Mouse (Mus musculus) embryonic facial prominence, embryonic 12.5 days (tissue): ENCODE measurements around the gene Galk1. TPM values are rescaled to one million over a fixed set of nuclear protein-coding genes. Genes with fewer than 3 reads are reported as not detected.
"Not testable (repeated sequence)": the region's sequence is repeated elsewhere in the genome, so short reads cannot be mapped to it uniquely, and the experiment has no call there.

ENCODE experiments used
- ATAC-seq: fragments of 200-750 bp; cut with Nextera tagmentation; 2 replicates; pipeline ENCODE4 v1.8.0; 2017; ENCODE audit not compliant: insufficient number of reproducible peaks, insufficient read depth, low FRiP score, low TSS enrichment
- H3K27ac ChIP-seq: fragments of 300-500 bp; sonication (generic); 2 replicates; pipeline ENCODE4 v1.5.1; 2016; ENCODE audit warnings: mild to moderate bottlenecking
- H3K27me3 ChIP-seq: fragments of 300-500 bp; sonication (generic); 2 replicates; pipeline ENCODE4 v1.6.1; 2016; ENCODE audit warnings: mild to moderate bottlenecking, moderate library complexity
- H3K36me3 ChIP-seq: fragments of 300-500 bp; sonication (generic); 2 replicates; pipeline ENCODE4 v1.6.1; 2016; ENCODE audit warnings: mild to moderate bottlenecking
- H3K4me1 ChIP-seq: fragments of 300-500 bp; sonication (generic); 2 replicates; pipeline ENCODE4 v1.6.1; 2016
- H3K4me2 ChIP-seq: fragments of 300-500 bp; sonication (generic); replicated peaks from 2 replicates; pipeline ENCODE4 v1.6.1; 2016; ENCODE audit warnings: mild to moderate bottlenecking, moderate library complexity
- H3K4me3 ChIP-seq: fragments of 300-500 bp; sonication (generic); 2 replicates; pipeline ENCODE4 v1.5.1; 2016; ENCODE audit warnings: mild to moderate bottlenecking
- H3K9ac ChIP-seq: fragments of 300-500 bp; sonication (generic); 2 replicates; pipeline ENCODE4 v1.6.1; 2016; ENCODE audit warnings: mild to moderate bottlenecking, moderate library complexity
- H3K9me3 ChIP-seq: fragments of 300-500 bp; sonication (generic); 2 replicates; pipeline ENCODE4 v1.6.1; 2016; ENCODE audit warnings: mild to moderate bottlenecking, moderate library complexity
- WGBS: fragments of 180-500 bp; shearing (Covaris S2); methylation state at CpG from one replicate; pipeline ENCODE4 v1.1.7; 2016; 5-methylcytosine and 5-hydroxymethylcytosine counted together
- polyA plus RNA-seq: library from polyadenylated mRNA; unstranded; fragments of >200 nt; fragmentation: Nextera tagmentation; extraction: Ambion mirVana; gene quantifications from 2 replicates; pipeline ENCODE4 v1.2.1, GENCODE M21; 2016

Gene Galk1
- polyA plus RNA-seq, 1 experiment from 2014 or later: 165 TPM

DNA sequence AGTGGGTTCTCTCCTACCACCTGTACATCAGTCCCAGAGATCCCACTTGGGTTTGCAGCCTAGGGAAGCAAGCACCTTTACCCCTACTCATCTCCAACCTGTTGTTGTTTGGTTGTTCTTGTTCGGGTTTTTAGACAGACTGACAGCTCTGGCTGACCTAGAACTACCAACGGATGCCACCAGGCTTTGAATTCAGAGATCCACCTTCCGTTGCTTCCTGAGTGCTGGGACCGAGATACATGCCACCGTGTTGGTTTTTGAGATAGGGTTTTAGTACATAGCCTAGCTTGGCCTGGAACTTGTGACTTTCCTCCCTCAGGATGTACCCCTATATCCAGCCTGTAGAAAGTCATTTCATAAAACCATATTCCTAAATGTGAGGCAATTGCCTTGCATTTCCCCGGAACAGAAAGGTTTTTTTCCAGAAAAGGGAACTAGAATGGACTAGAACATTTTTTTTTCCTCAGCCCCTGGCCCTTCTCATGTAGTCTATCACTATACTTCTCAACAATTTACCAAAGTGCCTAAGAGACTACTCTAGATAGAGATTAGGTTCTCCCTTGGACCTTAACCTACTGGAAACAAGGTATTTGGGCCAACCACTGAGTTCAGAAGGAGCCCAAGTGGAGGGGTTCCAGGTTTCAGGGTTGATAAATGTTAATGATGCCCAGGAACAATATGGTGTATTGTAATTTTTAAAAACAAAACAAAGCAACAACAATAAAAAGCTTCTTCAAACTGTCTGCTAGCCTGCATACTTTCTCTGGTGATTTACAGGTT lies 16.8 kb upstream of the Galk1 start:
- Histone ChIP-seq H3K4me1 (peaks cover 17% of the 10 kb centered on the region), H3K27me3 (no peaks in the 10 kb centered on the region), H3K4me2 (peak overlapping the region; percentile 50), H3K27ac (no peak overlapping the region), H3K9ac (peak overlapping the region; percentile 45), H3K36me3 (no peaks in the 10 kb centered on the region), H3K9me3 (no peaks in the 10 kb centered on the region), H3K4me3 (peak overlapping the region; percentile 62)
- ATAC-seq: no peak
- WGBS: 83% methylated on average over 6 of the region's 6 CpGs

DNA sequence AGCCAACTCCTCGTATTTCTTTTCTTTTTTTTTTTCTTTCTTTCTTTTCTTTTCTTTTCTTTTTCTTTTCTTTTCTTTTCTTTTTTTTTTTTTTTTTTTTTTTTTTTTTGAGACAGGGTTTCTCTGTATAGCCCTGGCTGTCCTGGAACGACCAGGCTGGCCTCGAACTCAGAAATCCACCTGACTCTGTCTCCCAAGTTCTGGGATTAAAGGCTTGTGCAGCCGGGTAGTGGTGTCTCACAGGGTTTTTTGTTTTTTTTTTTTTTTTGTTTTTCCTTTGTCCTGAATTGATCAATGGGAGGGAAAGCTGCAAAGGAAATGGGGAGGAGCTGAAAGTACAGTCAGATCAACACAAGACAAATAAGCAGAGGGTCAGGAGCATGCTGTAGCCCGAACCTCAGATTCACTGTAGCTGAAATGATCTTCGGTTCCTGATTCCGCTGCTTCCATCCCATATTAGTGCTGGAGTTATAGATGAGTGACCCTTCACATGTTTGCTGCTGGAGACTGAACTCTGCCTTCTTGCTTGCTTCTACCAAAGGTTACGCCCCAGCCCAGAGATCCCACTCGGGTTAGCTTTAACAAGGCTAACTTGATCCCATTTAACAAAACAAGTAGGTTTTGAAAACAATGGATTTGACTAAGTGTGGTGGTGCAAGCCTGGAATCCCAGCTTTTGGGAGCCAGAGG lies 15.8 kb upstream of the Galk1 start:
- no peak for ATAC-seq
- Histone ChIP-seq H3K4me1 (peaks cover 17% of the 10 kb centered on the region), H3K4me2 (no peak overlapping the region), H3K27me3 (no peaks in the 10 kb centered on the region), H3K9ac (no peak overlapping the region), H3K36me3 (no peaks in the 10 kb centered on the region), H3K9me3 (no peaks in the 10 kb centered on the region), H3K27ac (no peak overlapping the region), H3K4me3 (no peak overlapping the region)
- WGBS: 75% methylated on average over 9 of the region's 9 CpGs

DNA sequence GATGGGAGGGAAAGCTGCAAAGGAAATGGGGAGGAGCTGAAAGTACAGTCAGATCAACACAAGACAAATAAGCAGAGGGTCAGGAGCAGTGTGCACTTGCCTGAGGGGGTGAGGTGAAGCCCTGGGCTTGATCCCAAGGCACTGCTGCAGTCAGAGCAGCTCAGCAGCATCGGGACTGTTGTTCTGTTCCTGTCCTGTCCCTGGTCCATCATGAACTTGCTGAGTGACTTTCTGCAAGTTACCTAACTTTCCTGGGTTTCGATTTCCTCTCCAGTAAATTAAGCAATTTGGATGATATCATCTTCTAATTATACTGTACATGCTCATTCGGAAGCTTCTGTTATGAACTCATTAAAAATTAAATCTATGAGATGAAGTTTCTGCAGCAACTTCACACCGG lies 15.2 kb upstream of the Galk1 start, which contains the start of gene H3f3b:
Gene H3f3b (minus strand): TSS at position 207 of the 400 bp plus-strand sequence.
- no peak for ATAC-seq
- no peak within 1 kb of the TSS for H3K27ac ChIP-seq
- H3K9ac ChIP-seq: no peak within 1 kb of the TSS
- 80% methylated on average over 4 of the region's 4 CpGs for WGBS
- H3K4me3 ChIP-seq: no peak within 1 kb of the TSS
- no peaks in the 10 kb centered on the region for H3K27me3 ChIP-seq
- H3K4me1 ChIP-seq: peaks cover 17% of the 10 kb centered on the region
- no peak within 1 kb of the TSS for H3K4me2 ChIP-seq
- no peaks in the 10 kb centered on the region for H3K36me3 ChIP-seq
- H3K9me3 ChIP-seq: no peaks in the 10 kb centered on the region

DNA sequence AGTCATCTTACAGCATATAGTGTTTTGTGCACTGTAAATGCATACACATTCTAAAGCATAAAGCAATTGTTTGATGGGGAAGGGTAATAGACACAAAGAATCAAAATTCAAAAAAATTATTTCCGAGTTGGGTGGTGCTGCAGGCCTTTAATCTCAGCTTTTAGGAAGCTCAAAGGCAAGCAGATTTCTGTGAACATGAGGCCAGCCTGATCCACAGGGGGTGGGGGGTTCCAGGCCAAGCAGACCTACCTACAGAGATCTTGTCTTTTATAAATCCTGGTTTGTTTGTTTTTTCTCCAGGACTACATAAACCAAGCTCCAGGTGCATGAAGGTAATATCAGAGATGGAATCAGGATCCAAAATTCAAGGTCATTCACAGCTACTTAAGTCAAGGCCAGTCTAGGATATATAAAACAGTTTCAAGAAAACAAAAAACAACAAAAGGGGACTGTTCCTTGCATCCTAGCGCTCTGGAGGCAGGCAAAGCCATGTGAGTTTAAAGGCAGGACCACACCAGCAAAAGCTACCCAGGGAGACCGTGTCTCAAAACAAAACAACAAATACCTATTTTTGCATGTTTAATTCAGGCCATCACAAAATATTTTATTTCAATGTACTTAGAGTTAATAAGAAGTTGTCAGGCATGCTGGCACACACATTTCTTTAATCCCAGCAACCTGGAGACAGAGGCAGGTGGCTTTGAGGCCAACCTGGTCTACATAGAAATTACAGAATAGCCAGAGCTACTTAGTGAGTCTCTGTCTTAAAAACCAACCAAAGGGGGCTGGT lies 12.7 kb upstream of the Galk1 start:
- Histone ChIP-seq H3K4me1 (no peaks in the 10 kb centered on the region), H3K36me3 (peaks cover 17% of the 10 kb centered on the region), H3K4me2 (no peak overlapping the region), H3K9me3 (no peaks in the 10 kb centered on the region), H3K27ac (0 out of 2 replicates have a peak overlapping the region, but pooled peaks have one; percentile 31), H3K27me3 (no peaks in the 10 kb centered on the region), H3K9ac (no peak overlapping the region), H3K4me3 (no peak overlapping the region)
- 90% methylated on average over 3 of the region's 3 CpGs for WGBS
- no peak for ATAC-seq

DNA sequence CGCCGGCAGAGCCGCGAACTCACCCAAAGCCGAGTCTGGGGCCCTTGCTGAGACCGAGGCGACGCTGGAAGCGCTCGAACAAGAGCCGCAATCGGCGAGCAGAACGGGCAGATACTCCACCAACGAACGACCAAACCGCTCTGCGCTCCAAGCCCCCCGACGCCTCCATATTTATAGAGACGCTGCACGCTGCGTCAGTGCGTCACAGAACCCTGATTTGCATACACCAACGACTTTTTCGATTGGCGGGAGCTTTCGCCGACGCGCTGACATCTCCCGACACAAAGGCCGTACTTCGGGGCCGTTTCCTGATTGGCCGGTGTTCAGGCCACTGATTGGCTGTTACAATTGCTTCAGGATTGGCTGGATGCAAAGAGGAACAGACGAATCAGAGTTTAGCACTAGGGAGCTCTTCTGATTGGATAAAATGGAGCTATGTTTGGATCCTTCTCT lies 11.9 kb upstream of the Galk1 start:
- Histone ChIP-seq H3K9me3 (no peaks in the 10 kb centered on the region), H3K4me3 (peak overlapping the region; percentile 95), H3K27me3 (no peaks in the 10 kb centered on the region), H3K9ac (peak overlapping the region; percentile 100), H3K4me2 (peak overlapping the region; percentile 67; the same call in 1 of the 2 replicates), H3K4me1 (no peaks in the 10 kb centered on the region), H3K27ac (peak overlapping the region; percentile 100), H3K36me3 (peaks cover 17% of the 10 kb centered on the region)
- WGBS: under 1% methylated on average over 37 of the region's 37 CpGs
- ATAC-seq: peak; percentile 91

DNA sequence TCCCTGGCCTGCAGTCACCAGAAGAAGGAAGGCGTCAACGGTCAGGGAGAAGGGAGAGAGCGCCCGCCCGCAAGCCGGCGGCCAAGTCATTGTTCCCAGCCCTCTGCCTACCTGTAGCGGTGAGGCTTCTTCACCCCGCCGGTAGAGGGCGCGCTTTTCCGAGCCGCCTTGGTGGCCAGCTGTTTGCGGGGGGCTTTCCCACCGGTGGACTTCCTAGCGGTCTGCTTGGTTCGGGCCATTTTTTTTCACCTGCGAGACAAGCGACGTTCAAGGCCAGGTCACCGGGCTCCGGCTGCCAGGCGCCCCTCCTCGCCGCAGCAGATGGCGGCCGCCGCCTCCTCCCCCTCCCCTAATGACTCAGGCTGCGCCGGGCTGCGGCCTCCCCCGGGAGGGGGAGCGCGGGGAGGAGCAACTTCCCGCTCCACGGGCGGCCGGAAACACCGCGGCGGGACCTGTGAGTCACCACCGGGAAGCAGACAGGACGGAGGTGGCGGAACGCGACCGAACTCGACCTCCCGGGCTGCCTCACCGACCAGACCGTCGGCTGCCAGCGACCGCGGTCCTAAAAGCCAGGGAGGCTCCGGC lies 11.3 kb upstream of the Galk1 start:
- peak; percentile 17 for ATAC-seq
- under 1% methylated on average over 55 of the region's 57 CpGs for WGBS
- H3K9me3 ChIP-seq: no peaks in the 10 kb centered on the region
- H3K27ac ChIP-seq: peak overlapping the region; percentile 100
- no peaks in the 10 kb centered on the region for H3K4me1 ChIP-seq
- peak overlapping the region; percentile 100 for H3K9ac ChIP-seq
- peak overlapping the region; percentile 95 for H3K4me3 ChIP-seq
- no peaks in the 10 kb centered on the region for H3K27me3 ChIP-seq
- H3K4me2 ChIP-seq: peak overlapping the region; percentile 67
- peaks cover 17% of the 10 kb centered on the region for H3K36me3 ChIP-seq

DNA sequence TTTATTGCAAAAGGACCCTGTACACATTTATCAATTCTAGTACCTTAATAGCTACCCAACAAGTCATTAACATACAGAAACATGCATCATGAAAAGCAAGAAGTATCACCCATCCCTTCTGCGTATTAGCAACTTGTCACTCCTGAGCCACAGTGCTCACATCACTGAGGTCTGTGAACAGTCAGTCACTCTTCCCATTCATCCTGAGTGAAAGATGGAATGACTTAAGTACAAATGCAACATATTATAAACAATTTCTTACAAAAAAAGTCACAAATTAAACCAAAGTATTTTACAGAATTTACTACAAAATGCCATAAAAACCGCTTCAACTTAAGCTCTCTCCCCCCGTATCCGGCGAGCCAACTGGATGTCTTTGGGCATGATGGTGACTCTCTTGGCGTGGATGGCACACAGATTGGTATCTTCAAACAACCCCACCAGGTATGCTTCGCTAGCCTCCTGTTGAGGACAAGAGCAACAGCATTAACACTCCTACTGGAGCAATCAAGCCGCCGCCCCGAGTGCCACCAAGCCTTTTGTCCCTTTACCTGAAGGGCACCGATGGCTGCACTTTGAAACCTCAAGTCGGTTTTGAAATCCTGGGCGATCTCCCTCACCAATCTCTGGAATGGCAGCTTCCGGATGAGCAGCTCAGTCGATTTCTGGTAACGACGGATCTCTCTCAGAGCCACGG lies 10.7 kb upstream of the Galk1 start:
- peaks cover 17% of the 10 kb centered on the region for H3K36me3 ChIP-seq
- peak overlapping the region; percentile 100 for H3K9ac ChIP-seq
- ATAC-seq, H3K27me3 ChIP-seq, H3K9me3 ChIP-seq, H3K4me1 ChIP-seq: not testable (repeated sequence)
- peak overlapping the region; percentile 100 for H3K27ac ChIP-seq
- H3K4me2 ChIP-seq: peak overlapping the region; percentile 67
- H3K4me3 ChIP-seq: peak overlapping the region; percentile 95
- WGBS: 5% methylated on average over 18 of the region's 18 CpGs

DNA sequence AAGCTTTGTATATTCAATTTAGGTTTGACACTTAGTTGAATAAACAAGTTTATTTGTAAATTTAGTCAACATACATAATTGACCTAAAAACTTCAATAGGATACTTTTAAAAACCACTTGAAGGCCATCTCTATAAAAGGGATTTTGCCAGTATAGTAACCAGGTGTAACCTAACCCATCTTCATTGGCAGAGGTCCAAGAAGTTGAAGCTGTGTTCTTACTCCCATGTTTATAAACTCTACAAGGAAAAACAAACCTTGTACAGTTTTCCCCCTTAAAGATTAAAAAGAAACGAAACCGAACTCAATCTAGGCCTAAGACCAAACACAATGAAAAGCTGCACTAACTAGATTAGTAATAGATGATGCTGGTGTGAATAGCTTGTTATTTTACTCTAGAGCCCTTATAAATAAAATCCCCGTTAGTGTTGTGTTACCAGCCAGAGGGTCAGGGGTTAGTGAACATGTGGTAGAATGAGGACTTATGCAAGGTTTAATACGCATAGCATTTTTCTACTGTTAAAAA lies 9.8 kb upstream of the Galk1 start:
- WGBS: 63% methylated on average over 4 of the region's 4 CpGs
- no peaks in the 10 kb centered on the region for H3K4me1 ChIP-seq
- H3K27me3 ChIP-seq: no peaks in the 10 kb centered on the region
- no peak for ATAC-seq
- H3K9me3 ChIP-seq: no peaks in the 10 kb centered on the region
- peak overlapping the region; percentile 67 for H3K4me2 ChIP-seq
- H3K4me3 ChIP-seq: peak overlapping the region; percentile 40
- H3K36me3 ChIP-seq: peaks cover 17% of the 10 kb centered on the region
- peak overlapping the region; percentile 35; the same call in 1 of the 2 replicates for H3K9ac ChIP-seq
- H3K27ac ChIP-seq: no peak overlapping the region

DNA sequence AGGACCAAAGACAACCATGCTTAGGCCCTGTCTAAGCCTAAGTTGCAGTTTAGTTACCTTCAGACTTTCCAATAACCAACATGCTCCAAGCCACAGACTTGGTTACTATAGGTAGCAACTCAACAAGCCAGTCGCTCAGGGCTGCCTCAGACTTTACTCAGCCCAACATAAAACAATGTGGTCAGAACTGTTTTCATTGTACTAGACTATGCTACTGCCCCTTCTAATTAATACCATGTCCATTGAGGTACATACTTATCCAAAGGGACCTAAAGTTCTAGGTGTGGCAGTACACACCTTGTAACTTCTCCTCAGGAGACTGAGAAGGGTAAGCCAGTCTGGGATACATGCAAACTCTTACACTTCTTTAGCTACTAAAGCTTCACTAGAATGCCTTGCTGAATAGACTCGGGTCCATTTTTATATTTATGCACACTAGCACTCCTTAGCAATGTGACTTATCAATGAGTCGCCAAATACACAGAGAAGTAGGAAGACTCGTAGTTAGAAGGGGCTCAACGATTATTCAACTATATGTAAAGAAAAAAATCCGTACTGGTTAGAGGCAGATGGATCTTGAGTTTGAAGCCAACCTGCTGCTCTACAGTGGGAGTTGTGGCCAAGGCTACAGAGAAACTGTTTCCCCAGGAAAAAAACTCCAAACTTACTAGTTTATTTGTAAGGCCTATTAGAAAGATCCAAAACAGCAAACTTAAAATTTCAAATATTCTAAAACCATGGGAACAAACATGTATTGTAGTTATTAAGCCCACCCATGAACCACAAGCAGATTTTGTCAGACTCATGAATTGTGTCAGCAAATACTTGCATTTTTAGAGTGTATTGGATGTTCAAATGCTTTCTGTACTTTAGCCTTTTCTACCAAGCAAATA lies 9.1 kb upstream of the Galk1 start:
- no peak for ATAC-seq
- Histone ChIP-seq H3K9ac (no peak overlapping the region), H3K4me3 (peak overlapping the region; percentile 40; the same call in 1 of the 2 replicates), H3K27ac (peak overlapping the region; percentile 37), H3K4me1 (no peaks in the 10 kb centered on the region), H3K27me3 (no peaks in the 10 kb centered on the region), H3K4me2 (peak overlapping the region; percentile 67), H3K36me3 (peaks cover 17% of the 10 kb centered on the region), H3K9me3 (no peaks in the 10 kb centered on the region)
- WGBS: 79% methylated on average over 6 of the region's 6 CpGs

DNA sequence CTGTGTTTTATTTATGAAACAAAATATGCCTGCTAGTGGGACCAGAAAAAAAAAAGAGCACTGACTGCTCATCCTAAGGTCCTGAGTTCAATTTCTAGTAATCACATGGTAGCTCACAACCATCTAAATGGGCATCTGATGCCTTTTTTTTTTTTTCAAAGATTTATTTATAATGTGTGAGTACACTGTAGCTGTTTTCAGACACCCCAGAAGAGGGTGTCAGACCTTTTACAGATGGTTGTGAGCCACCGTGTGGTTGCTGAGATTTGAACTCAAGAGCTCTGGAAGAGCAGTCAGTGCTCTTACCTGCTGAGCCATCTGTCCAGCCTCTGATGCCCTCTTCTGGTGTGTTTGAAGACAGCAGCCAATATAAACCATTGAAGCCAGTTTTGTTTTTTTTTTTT lies 8.0 kb upstream of the Galk1 start:
- Histone ChIP-seq H3K27ac (no peak overlapping the region), H3K9ac (no peak overlapping the region), H3K4me1 (no peaks in the 10 kb centered on the region), H3K4me3 (no peak overlapping the region), H3K27me3 (no peaks in the 10 kb centered on the region), H3K9me3 (no peaks in the 10 kb centered on the region), H3K36me3 (peaks cover 17% of the 10 kb centered on the region), H3K4me2 (no peak overlapping the region)
- WGBS: 52% methylated on average over 1 of the region's 1 CpGs
- no peak for ATAC-seq
